Mouse (Mus musculus): ENCODE measurements around the gene Tmem161a. TPM values are rescaled to one million over a fixed set of nuclear protein-coding genes. Genes with fewer than 3 reads are reported as not detected.

Tmem161a gene
- polyA plus RNA-seq, 1 experiment = 57.8 TPM

DNA sequence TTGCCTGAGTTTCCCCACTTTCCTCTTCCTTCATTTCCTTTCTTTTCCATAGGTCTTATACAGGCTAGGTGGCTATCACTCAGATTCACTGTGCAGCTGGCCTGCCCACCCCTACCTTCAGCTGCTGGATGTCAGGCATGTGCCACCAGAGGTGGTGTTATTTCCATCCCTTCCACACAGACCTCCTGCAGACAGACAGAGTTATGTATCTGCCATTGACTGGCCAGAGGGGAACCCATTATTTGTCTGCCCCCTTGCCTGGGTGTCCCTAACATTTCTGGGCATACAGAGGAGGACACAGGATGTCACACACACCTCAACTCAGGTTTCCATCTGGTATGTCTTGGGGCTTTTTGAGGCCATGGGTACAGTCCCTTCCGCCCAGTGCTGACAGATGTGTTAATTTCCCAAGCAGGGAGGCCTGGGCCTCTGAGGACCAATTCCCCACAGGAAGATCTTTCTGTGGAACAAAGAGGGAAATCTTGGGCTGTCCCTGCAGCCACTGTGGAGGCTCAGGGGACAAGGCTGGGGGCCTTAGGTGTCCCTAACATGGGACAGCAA is 14.8 kb upstream of the Tmem161a start:
- Histone ChIP-seq H3K79me3 (ENCODE audit: low read depth) (no peaks in the 10 kb centered on the region), H3K4me3 (ENCODE audit: insufficient read depth, poor library complexity, severe bottlenecking) (no peak overlapping the region), H3K79me2 (ENCODE audit: control insufficient read depth, insufficient read depth) (no peaks in the 10 kb centered on the region), H3K36me3 (ENCODE audit: control insufficient read depth, insufficient read depth) (no peaks in the 10 kb centered on the region), H3K27me3 (ENCODE audit: control insufficient read depth, insufficient read depth, insufficient read length) (peaks cover 32% of the 10 kb centered on the region), H3ac (ENCODE audit: control insufficient read depth, insufficient read length, low read depth) (no peak overlapping the region)
- TF ChIP-seq MAX (IDR thresholded peaks at IDR 0.05) (no peak), MYOG (IDR thresholded peaks at IDR 0.05; ENCODE audit: control insufficient read depth, extremely low read depth, insufficient read length) (no peak), CEBPB (IDR thresholded peaks at IDR 0.05; ENCODE audit: low read depth) (no peak), MYOD1 (IDR thresholded peaks at IDR 0.05; ENCODE audit: control insufficient read depth, insufficient read length, low read depth) (no peak), USF1 (IDR thresholded peaks at IDR 0.05; ENCODE audit: low read depth) (no peak), FOSL1 (IDR thresholded peaks at IDR 0.05; ENCODE audit: insufficient read depth, low read length, poor library complexity, severe bottlenecking) (no peak), CTCF (IDR thresholded peaks at IDR 0.05; ENCODE audit: control insufficient read depth, insufficient read depth, insufficient read length) (no peak)

DNA sequence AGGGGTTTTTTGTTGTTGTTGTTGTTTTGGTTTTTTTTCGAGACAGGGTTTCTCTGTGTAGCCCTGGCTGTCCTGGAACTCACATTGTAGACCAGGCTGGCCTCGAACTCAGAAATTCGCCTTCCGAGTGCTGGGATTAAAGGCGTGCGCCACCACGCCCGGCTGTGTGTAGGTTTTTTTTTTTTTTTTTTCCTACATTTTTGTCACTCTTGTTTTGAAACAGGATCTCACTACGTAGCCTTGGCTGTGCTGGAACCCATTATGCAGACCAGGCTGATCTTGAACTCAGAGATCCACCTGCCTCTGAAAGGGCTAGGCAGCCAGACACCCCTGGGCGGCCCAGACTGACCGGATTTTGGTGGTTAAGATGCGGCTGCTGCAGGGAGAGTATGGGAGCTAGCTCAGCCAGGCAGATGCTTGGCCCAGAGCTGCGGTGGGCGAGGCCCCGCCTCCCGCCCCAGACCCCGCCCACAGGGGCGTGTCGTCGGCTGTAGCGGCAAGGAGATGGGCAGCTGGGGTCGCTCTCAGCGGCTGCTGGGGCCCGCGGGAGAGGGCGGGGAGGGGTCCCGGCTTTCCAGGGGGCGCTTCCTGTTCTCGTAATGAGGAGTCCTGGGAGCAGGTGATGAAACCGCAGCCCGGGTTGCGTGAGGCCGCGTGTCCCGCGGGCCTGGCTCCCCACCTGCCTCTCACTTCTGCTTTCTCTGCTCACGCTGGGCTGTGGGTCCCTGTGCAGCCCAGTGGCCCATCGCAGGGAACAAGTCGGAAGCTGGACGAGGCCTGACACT is 13.9 kb upstream of the Tmem161a start:
- H3ac ChIP-seq (ENCODE audit: control insufficient read depth, insufficient read length, low read depth) = no peak overlapping the region
- peaks cover 33% of the 10 kb centered on the region for H3K27me3 ChIP-seq (ENCODE audit: control insufficient read depth, insufficient read depth, insufficient read length)
- no peak overlapping the region for H3K4me3 ChIP-seq (ENCODE audit: insufficient read depth, poor library complexity, severe bottlenecking)
- no peak for TF ChIP-seq FOSL1 (IDR thresholded peaks at IDR 0.05; ENCODE audit: insufficient read depth, low read length, poor library complexity, severe bottlenecking)
- no peak for TF ChIP-seq MAX (IDR thresholded peaks at IDR 0.05)
- TF ChIP-seq USF1 (IDR thresholded peaks at IDR 0.05; ENCODE audit: low read depth) = no peak
- no peak for TF ChIP-seq CEBPB (IDR thresholded peaks at IDR 0.05; ENCODE audit: low read depth)
- no peak for TF ChIP-seq CTCF (IDR thresholded peaks at IDR 0.05; ENCODE audit: control insufficient read depth, insufficient read depth, insufficient read length)
- no peak for TF ChIP-seq MYOD1 (IDR thresholded peaks at IDR 0.05; ENCODE audit: control insufficient read depth, insufficient read length, low read depth)
- TF ChIP-seq MYOG (IDR thresholded peaks at IDR 0.05; ENCODE audit: control insufficient read depth, extremely low read depth, insufficient read length) = no peak
- no peaks in the 10 kb centered on the region for H3K79me2 ChIP-seq (ENCODE audit: control insufficient read depth, insufficient read depth)
- no peaks in the 10 kb centered on the region for H3K79me3 ChIP-seq (ENCODE audit: low read depth)
- no peaks in the 10 kb centered on the region for H3K36me3 ChIP-seq (ENCODE audit: control insufficient read depth, insufficient read depth)

DNA sequence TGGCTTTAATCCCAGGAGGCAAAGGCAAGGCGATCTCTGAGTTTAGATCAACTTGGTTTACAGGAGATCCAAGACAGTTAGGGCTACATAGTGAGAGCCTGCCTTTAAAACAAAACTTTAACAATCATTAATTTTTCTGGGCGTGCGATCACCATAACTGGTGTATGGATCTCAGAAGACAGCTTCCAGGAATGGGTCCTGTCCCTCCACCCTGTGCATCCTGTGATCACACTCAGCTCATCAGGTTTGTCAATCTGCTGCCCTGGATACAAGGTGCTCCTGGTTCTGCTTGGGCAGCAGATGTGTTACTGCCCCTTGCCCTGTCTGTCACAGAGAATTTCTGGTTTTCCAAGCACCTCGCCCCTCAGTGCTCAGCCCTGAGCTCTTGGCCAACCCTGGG is 12.9 kb upstream of the Tmem161a start:
- Histone ChIP-seq H3K4me3 (ENCODE audit: insufficient read depth, poor library complexity, severe bottlenecking) (no peak overlapping the region), H3K27me3 (ENCODE audit: control insufficient read depth, insufficient read depth, insufficient read length) (peaks cover 38% of the 10 kb centered on the region), H3K79me2 (ENCODE audit: control insufficient read depth, insufficient read depth) (no peaks in the 10 kb centered on the region), H3K79me3 (ENCODE audit: low read depth) (no peaks in the 10 kb centered on the region), H3ac (ENCODE audit: control insufficient read depth, insufficient read length, low read depth) (no peak overlapping the region), H3K36me3 (ENCODE audit: control insufficient read depth, insufficient read depth) (no peaks in the 10 kb centered on the region)
- TF ChIP-seq MYOD1 (IDR thresholded peaks at IDR 0.05; ENCODE audit: control insufficient read depth, insufficient read length, low read depth) = no peak
- TF ChIP-seq MAX (IDR thresholded peaks at IDR 0.05) = no peak
- no peak for TF ChIP-seq CEBPB (IDR thresholded peaks at IDR 0.05; ENCODE audit: low read depth)
- TF ChIP-seq MYOG (IDR thresholded peaks at IDR 0.05; ENCODE audit: control insufficient read depth, extremely low read depth, insufficient read length) = no peak
- no peak for TF ChIP-seq USF1 (IDR thresholded peaks at IDR 0.05; ENCODE audit: low read depth)
- TF ChIP-seq CTCF (IDR thresholded peaks at IDR 0.05; ENCODE audit: control insufficient read depth, insufficient read depth, insufficient read length) = no peak
- no peak for TF ChIP-seq FOSL1 (IDR thresholded peaks at IDR 0.05; ENCODE audit: insufficient read depth, low read length, poor library complexity, severe bottlenecking)

DNA sequence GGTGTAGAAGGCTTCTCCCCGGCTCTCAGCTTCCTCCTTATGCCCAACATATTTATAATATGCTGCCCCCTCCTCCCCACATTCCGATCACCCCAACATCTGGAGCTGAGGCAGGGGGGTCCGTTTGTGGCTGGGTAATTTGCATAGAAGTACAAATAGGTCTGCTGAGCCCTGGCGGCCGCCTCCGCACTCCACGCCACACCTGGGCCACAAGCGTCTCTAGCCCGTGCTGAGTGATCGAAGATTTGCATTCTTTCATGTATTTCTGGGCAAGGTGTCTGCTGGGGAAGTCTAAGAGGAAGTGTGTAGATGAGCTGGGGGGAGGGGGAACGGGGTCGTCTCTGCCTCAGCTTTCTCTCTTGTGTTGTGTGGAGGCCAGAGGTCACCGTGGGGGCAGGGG is 12.1 kb upstream of the Tmem161a start:
- H3K27me3 ChIP-seq (ENCODE audit: control insufficient read depth, insufficient read depth, insufficient read length) = peaks cover 38% of the 10 kb centered on the region
- no peaks in the 10 kb centered on the region for H3K79me2 ChIP-seq (ENCODE audit: control insufficient read depth, insufficient read depth)
- no peak overlapping the region for H3K4me3 ChIP-seq (ENCODE audit: insufficient read depth, poor library complexity, severe bottlenecking)
- H3ac ChIP-seq (ENCODE audit: control insufficient read depth, insufficient read length, low read depth) = no peak overlapping the region
- H3K36me3 ChIP-seq (ENCODE audit: control insufficient read depth, insufficient read depth) = no peaks in the 10 kb centered on the region
- no peaks in the 10 kb centered on the region for H3K79me3 ChIP-seq (ENCODE audit: low read depth)
- no peak for TF ChIP-seq FOSL1 (IDR thresholded peaks at IDR 0.05; ENCODE audit: insufficient read depth, low read length, poor library complexity, severe bottlenecking)
- no peak for TF ChIP-seq CTCF (IDR thresholded peaks at IDR 0.05; ENCODE audit: control insufficient read depth, insufficient read depth, insufficient read length)
- TF ChIP-seq CEBPB (IDR thresholded peaks at IDR 0.05; ENCODE audit: low read depth) = no peak
- no peak for TF ChIP-seq MYOD1 (IDR thresholded peaks at IDR 0.05; ENCODE audit: control insufficient read depth, insufficient read length, low read depth)
- no peak for TF ChIP-seq MAX (IDR thresholded peaks at IDR 0.05)
- TF ChIP-seq MYOG (IDR thresholded peaks at IDR 0.05; ENCODE audit: control insufficient read depth, extremely low read depth, insufficient read length) = no peak
- no peak for TF ChIP-seq USF1 (IDR thresholded peaks at IDR 0.05; ENCODE audit: low read depth)

DNA sequence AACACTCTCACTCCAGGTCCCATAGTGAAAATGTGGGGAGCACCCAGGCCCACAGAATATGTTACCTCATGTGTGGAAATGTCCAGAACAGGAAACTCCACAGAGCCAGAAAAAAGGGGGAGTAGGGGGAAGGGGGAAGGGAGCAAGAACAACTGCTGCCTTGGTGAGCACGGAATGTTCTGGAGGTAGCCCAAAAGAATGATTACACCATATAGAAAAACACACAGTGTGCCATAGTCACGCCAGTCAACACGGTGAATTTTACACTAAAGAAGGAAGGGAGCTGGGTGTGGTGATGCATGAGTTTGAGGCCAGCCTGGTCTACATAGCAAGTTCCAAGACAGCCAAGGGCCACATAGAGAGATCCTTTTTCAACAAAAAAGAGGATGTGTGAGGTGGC is 8.8 kb upstream of the Tmem161a start:
- Histone ChIP-seq H3K79me2 (ENCODE audit: control insufficient read depth, insufficient read depth) (no peaks in the 10 kb centered on the region), H3ac (ENCODE audit: control insufficient read depth, insufficient read length, low read depth) (no peak overlapping the region), H3K27me3 (ENCODE audit: control insufficient read depth, insufficient read depth, insufficient read length) (peaks cover 27% of the 10 kb centered on the region), H3K36me3 (ENCODE audit: control insufficient read depth, insufficient read depth) (no peaks in the 10 kb centered on the region), H3K79me3 (ENCODE audit: low read depth) (no peaks in the 10 kb centered on the region), H3K4me3 (ENCODE audit: insufficient read depth, poor library complexity, severe bottlenecking) (no peak overlapping the region)
- TF ChIP-seq FOSL1 (IDR thresholded peaks at IDR 0.05; ENCODE audit: insufficient read depth, low read length, poor library complexity, severe bottlenecking) (no peak), CTCF (IDR thresholded peaks at IDR 0.05; ENCODE audit: control insufficient read depth, insufficient read depth, insufficient read length) (no peak), MAX (IDR thresholded peaks at IDR 0.05) (no peak), CEBPB (IDR thresholded peaks at IDR 0.05; ENCODE audit: low read depth) (no peak), MYOD1 (IDR thresholded peaks at IDR 0.05; ENCODE audit: control insufficient read depth, insufficient read length, low read depth) (no peak), USF1 (IDR thresholded peaks at IDR 0.05; ENCODE audit: low read depth) (no peak), MYOG (IDR thresholded peaks at IDR 0.05; ENCODE audit: control insufficient read depth, extremely low read depth, insufficient read length) (no peak)
